Mouse (Mus musculus): ENCODE data around the gene Tlk1.

DNA sequence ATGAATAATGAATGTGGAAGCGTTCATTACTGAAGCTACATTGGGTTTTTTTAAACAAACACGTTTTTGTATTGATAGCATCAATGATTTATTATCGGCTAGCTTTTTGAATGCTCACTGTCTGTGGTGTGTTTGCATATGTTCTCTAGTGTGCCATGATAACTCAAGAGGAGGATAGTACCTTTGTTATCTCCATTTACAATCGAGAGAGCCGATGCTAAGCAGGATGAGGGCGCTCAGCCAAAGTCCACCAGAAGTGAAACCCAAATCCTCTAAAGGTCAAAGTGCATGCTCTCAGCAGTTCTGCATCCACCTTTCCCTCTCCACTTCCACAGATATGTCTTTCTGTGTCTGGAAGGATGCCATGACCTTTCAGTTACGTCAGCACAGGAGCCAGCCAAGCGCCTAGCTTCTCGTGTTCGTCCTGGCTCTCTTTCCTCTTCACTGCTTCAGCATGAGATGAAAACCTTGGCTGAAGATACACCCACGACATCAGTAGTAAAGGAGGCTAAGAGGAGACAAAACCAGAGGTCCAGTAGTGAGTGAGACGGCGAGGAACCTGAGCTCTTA lies 16.6 kb upstream of the Tlk1 start:
- no peak for TF ChIP-seq POLR2A (IDR thresholded peaks at IDR 0.05; ENCODE audit: borderline replicate concordance, low read depth, low read length)
- TF ChIP-seq CTCF (IDR thresholded peaks at IDR 0.05; ENCODE audit: low read depth, low read length) = no peak
